Mouse (Mus musculus) heart, embryonic 15.5 days (tissue): Measurements from ENCODE around the gene Gpr180. TPM values are rescaled to one million over a fixed set of nuclear protein-coding genes. Genes with fewer than 3 reads are reported as not detected.
A peak's percentile ranks its signal among the peaks of the same experiment; 100 is the strongest.

Experiments
- ATAC-seq: fragments of 200-750 bp; cut with Nextera tagmentation; replicated peaks from 2 replicates; pipeline ENCODE4 v1.8.0; 2017; ENCODE audit warnings: low read depth, moderate TSS enrichment; ENCODE audit not compliant: insufficient number of reproducible peaks, insufficient read depth, low FRiP score
- H3K27ac ChIP-seq: fragments of 300-500 bp; sonication (generic); 2 replicates; pipeline ENCODE4 v1.5.1; 2015; ENCODE audit warnings: mild to moderate bottlenecking, inconsistent platforms
- H3K27me3 ChIP-seq: fragments of 300-500 bp; sonication (generic); 2 replicates; pipeline ENCODE4 v1.6.1; 2015; ENCODE audit warnings: inconsistent platforms
- H3K36me3 ChIP-seq: fragments of 300-500 bp; sonication (generic); 2 replicates; pipeline ENCODE4 v1.6.1; 2015; ENCODE audit warnings: mild to moderate bottlenecking, inconsistent platforms
- H3K4me1 ChIP-seq: fragments of 300-500 bp; sonication (generic); replicated peaks from 2 replicates; pipeline ENCODE4 v1.6.1; 2015; ENCODE audit warnings: inconsistent platforms
- H3K4me2 ChIP-seq: fragments of 300-500 bp; sonication (generic); 2 replicates; pipeline ENCODE4 v1.6.1; 2015; ENCODE audit warnings: inconsistent platforms, mild to moderate bottlenecking, moderate library complexity
- H3K4me3 ChIP-seq: fragments of 300-500 bp; sonication (generic); 2 replicates; pipeline ENCODE4 v1.5.1; 2015; ENCODE audit warnings: mild to moderate bottlenecking, inconsistent platforms
- H3K9ac ChIP-seq: fragments of 300-500 bp; sonication (generic); 2 replicates; pipeline ENCODE4 v1.6.1; 2015; ENCODE audit warnings: mild to moderate bottlenecking, inconsistent platforms
- H3K9me3 ChIP-seq: fragments of 300-500 bp; sonication (generic); replicated peaks from 2 replicates; pipeline ENCODE4 v1.6.1; 2016; ENCODE audit warnings: inconsistent platforms
- WGBS: fragments of 180-500 bp; shearing (Covaris S2); methylation state at CpG from one replicate; pipeline ENCODE4 v1.1.7; 2015; ENCODE audit warnings: mixed read lengths; 5-methylcytosine and 5-hydroxymethylcytosine counted together
- polyA plus RNA-seq: library from polyadenylated mRNA; unstranded; fragments of >200 nt; fragmentation: Nextera tagmentation; extraction: Ambion mirVana; gene quantifications from 2 replicates; pipeline ENCODE4 v1.2.1, GENCODE M21; 2015

The Gpr180 gene
- polyA plus RNA-seq, 1 experiment from 2014 or later, result 35.8 TPM

GRCm38 (mm10) chr14:118180711-118181177 is 43.8 kb downstream of the Gpr180 start:
- Histone ChIP-seq H3K4me1 (no peaks in the 10 kb centered on the region), H3K27me3 (no peaks in the 10 kb centered on the region), H3K4me3 (peak overlapping the region; percentile 66), H3K9me3 (no peaks in the 10 kb centered on the region), H3K27ac (peak overlapping the region; percentile 81), H3K36me3 (no peaks in the 10 kb centered on the region), H3K9ac (peak overlapping the region; percentile 63), H3K4me2 (peak overlapping the region; percentile 74)
- 5% methylated on average over 10 of the region's 10 CpGs for WGBS
- ATAC-seq, result peak; percentile 78

GRCm38 (mm10) chr14:118191442-118191841 is 54.5 kb downstream of the Gpr180 start:
- Histone ChIP-seq H3K9ac (no peak overlapping the region), H3K4me1 (no peaks in the 10 kb centered on the region), H3K9me3 (no peaks in the 10 kb centered on the region), H3K27ac (no peak overlapping the region), H3K36me3 (no peaks in the 10 kb centered on the region), H3K27me3 (peaks cover 39% of the 10 kb centered on the region), H3K4me2 (no peak overlapping the region), H3K4me3 (no peak overlapping the region)
- no peak for ATAC-seq
- WGBS, result 77% methylated on average over 9 of the region's 9 CpGs

GRCm38 (mm10) chr14:118193001-118193628 is 56.2 kb downstream of the Gpr180 start:
- no peaks in the 10 kb centered on the region for H3K36me3 ChIP-seq
- H3K4me3 ChIP-seq, result no peak overlapping the region
- H3K4me1 ChIP-seq, result no peaks in the 10 kb centered on the region
- ATAC-seq, result no peak
- no peak overlapping the region for H3K4me2 ChIP-seq
- 50% methylated on average over 10 of the region's 10 CpGs for WGBS
- no peak overlapping the region for H3K9ac ChIP-seq
- H3K9me3 ChIP-seq, result no peaks in the 10 kb centered on the region
- H3K27ac ChIP-seq, result no peak overlapping the region
- H3K27me3 ChIP-seq, result peaks cover 51% of the 10 kb centered on the region

GRCm38 (mm10) chr14:118193663-118194062 is 56.7 kb downstream of the Gpr180 start:
- H3K9ac ChIP-seq, result no peak overlapping the region
- no peaks in the 10 kb centered on the region for H3K9me3 ChIP-seq
- 42% methylated on average over 10 of the region's 10 CpGs for WGBS
- no peak overlapping the region for H3K27ac ChIP-seq
- H3K4me1 ChIP-seq, result no peaks in the 10 kb centered on the region
- H3K4me2 ChIP-seq, result no peak overlapping the region
- peaks cover 51% of the 10 kb centered on the region for H3K27me3 ChIP-seq
- no peaks in the 10 kb centered on the region for H3K36me3 ChIP-seq
- H3K4me3 ChIP-seq, result no peak overlapping the region
- ATAC-seq, result no peak

- H3K27ac ChIP-seq, result no peak overlapping the region
- 51% methylated on average over 13 of the region's 13 CpGs for WGBS
- no peak overlapping the region for H3K9ac ChIP-seq
- H3K4me1 ChIP-seq, result no peaks in the 10 kb centered on the region
- peaks cover 51% of the 10 kb centered on the region for H3K27me3 ChIP-seq
- no peak for ATAC-seq
- H3K36me3 ChIP-seq, result no peaks in the 10 kb centered on the region
- no peak overlapping the region for H3K4me2 ChIP-seq
- no peak overlapping the region for H3K4me3 ChIP-seq
- no peaks in the 10 kb centered on the region for H3K9me3 ChIP-seq
Observed at GRCm38 (mm10) chr14:118194219-118194914, 57.4 kb downstream of the Gpr180 start.

GRCm38 (mm10) chr14:118197063-118197462 is 60.1 kb downstream of the Gpr180 start:
- no peaks in the 10 kb centered on the region for H3K36me3 ChIP-seq
- H3K4me1 ChIP-seq, result no peaks in the 10 kb centered on the region
- peaks cover 47% of the 10 kb centered on the region for H3K27me3 ChIP-seq
- no peak overlapping the region for H3K4me2 ChIP-seq
- ATAC-seq, result no peak
- WGBS, result 62% methylated on average over 12 of the region's 12 CpGs
- no peak overlapping the region for H3K9ac ChIP-seq
- no peak overlapping the region for H3K4me3 ChIP-seq
- H3K27ac ChIP-seq, result no peak overlapping the region
- no peaks in the 10 kb centered on the region for H3K9me3 ChIP-seq

- Histone ChIP-seq H3K27ac (no peak overlapping the region), H3K27me3 (peaks cover 19% of the 10 kb centered on the region), H3K4me2 (no peak overlapping the region), H3K36me3 (no peaks in the 10 kb centered on the region), H3K9ac (no peak overlapping the region), H3K4me3 (no peak overlapping the region), H3K9me3 (no peaks in the 10 kb centered on the region), H3K4me1 (no peaks in the 10 kb centered on the region)
- 77% methylated on average over 3 of the region's 3 CpGs for WGBS
- ATAC-seq, result no peak
Observed at GRCm38 (mm10) chr14:118200731-118201130, 63.8 kb downstream of the Gpr180 start.

- WGBS, result 80% methylated on average over 5 of the region's 5 CpGs
- no peak for ATAC-seq
Observed at GRCm38 (mm10) chr14:118202006-118202405, 65.0 kb downstream of the Gpr180 start.

GRCm38 (mm10) chr14:118203031-118203430 is 66.1 kb downstream of the Gpr180 start:
- H3K4me2 ChIP-seq, result no peak overlapping the region
- H3K27ac ChIP-seq, result no peak overlapping the region
- H3K9me3 ChIP-seq, result no peaks in the 10 kb centered on the region; the same call in 1 of the 2 replicates
- no peak overlapping the region for H3K4me3 ChIP-seq
- WGBS, result 74% methylated on average over 7 of the region's 7 CpGs
- no peak for ATAC-seq
- no peak overlapping the region for H3K9ac ChIP-seq
- no peaks in the 10 kb centered on the region for H3K4me1 ChIP-seq
- no peaks in the 10 kb centered on the region for H3K27me3 ChIP-seq
- H3K36me3 ChIP-seq, result no peaks in the 10 kb centered on the region

More at GRCm38 (mm10) chr14:118202006-118202405, 65.0 kb downstream of the Gpr180 start:
- H3K9ac ChIP-seq, result no peak overlapping the region
- no peak overlapping the region for H3K4me3 ChIP-seq
- peaks cover 7% of the 10 kb centered on the region; the same call in 1 of the 2 replicates for H3K27me3 ChIP-seq
- no peaks in the 10 kb centered on the region for H3K4me1 ChIP-seq
- H3K9me3 ChIP-seq, result no peaks in the 10 kb centered on the region
- no peak overlapping the region for H3K27ac ChIP-seq
- H3K36me3 ChIP-seq, result no peaks in the 10 kb centered on the region
- no peak overlapping the region for H3K4me2 ChIP-seq

GRCm38 (mm10) chr14:118207347-118207746 is 70.4 kb downstream of the Gpr180 start:
- Histone ChIP-seq H3K36me3 (no peaks in the 10 kb centered on the region), H3K4me3 (no peak overlapping the region), H3K9me3 (no peaks in the 10 kb centered on the region; the same call in 1 of the 2 replicates), H3K9ac (no peak overlapping the region), H3K27ac (no peak overlapping the region), H3K27me3 (peaks cover 7% of the 10 kb centered on the region; the same call in 1 of the 2 replicates), H3K4me2 (no peak overlapping the region), H3K4me1 (no peaks in the 10 kb centered on the region)
- ATAC-seq, result no peak
- 84% methylated on average over 3 of the region's 3 CpGs for WGBS

- Histone ChIP-seq H3K9ac (no peak overlapping the region), H3K9me3 (no peaks in the 10 kb centered on the region; the same call in 1 of the 2 replicates), H3K4me1 (no peaks in the 10 kb centered on the region), H3K4me2 (no peak overlapping the region), H3K27ac (no peak overlapping the region), H3K36me3 (no peaks in the 10 kb centered on the region), H3K4me3 (no peak overlapping the region), H3K27me3 (peaks cover 7% of the 10 kb centered on the region; the same call in 1 of the 2 replicates)
- WGBS, result 19% methylated on average over 5 of the region's 5 CpGs
- ATAC-seq, result no peak
Observed at GRCm38 (mm10) chr14:118209642-118210041, 72.7 kb downstream of the Gpr180 start.
